Mouse (Mus musculus) kidney, embryonic 16.5 days (tissue): ENCODE data around the gene Gmeb1. TPM values are rescaled to one million over a fixed set of nuclear protein-coding genes. Genes with fewer than 3 reads are reported as not detected.
A peak's percentile ranks its signal among the peaks of the same experiment; 100 is the strongest.

Experiments used
- ATAC-seq: fragments of 200-750 bp; cut with Nextera tagmentation; 2 replicates; pipeline ENCODE4 v1.8.0; 2017; ENCODE audit warnings: moderate TSS enrichment; ENCODE audit not compliant: low FRiP score, low TSS enrichment
- H3K27ac ChIP-seq: fragments of 300-500 bp; sonication (generic); 2 replicates; pipeline ENCODE4 v1.5.1; 2014; ENCODE audit warnings: low read length
- H3K27me3 ChIP-seq: fragments of 300-500 bp; sonication (generic); 2 replicates; pipeline ENCODE4 v1.6.1; 2014; ENCODE audit warnings: low read length, control low read depth, mixed read lengths; ENCODE audit not compliant: insufficient read depth
- H3K36me3 ChIP-seq: fragments of 300-500 bp; sonication (generic); 2 replicates; pipeline ENCODE4 v1.6.1; 2014; ENCODE audit warnings: low read length, control low read depth, mixed read lengths; ENCODE audit not compliant: insufficient read depth
- H3K4me1 ChIP-seq: fragments of 300-500 bp; sonication (generic); 2 replicates; pipeline ENCODE4 v1.6.1; 2014; ENCODE audit warnings: low read length, control low read depth, mixed read lengths; ENCODE audit not compliant: insufficient read depth
- H3K4me2 ChIP-seq: fragments of 300-500 bp; sonication (generic); replicated peaks from 2 replicates; pipeline ENCODE4 v1.6.1; 2014; ENCODE audit warnings: low read depth, low read length
- H3K4me3 ChIP-seq: fragments of 300-500 bp; sonication (generic); 2 replicates; pipeline ENCODE4 v1.5.1; 2014; ENCODE audit warnings: mild to moderate bottlenecking, low read length
- H3K9ac ChIP-seq: fragments of 300-500 bp; sonication (generic); replicated peaks from 2 replicates; pipeline ENCODE4 v1.6.1; 2014; ENCODE audit warnings: low read length
- H3K9me3 ChIP-seq: fragments of 300-500 bp; sonication (generic); 2 replicates; pipeline ENCODE4 v1.6.1; 2016; ENCODE audit warnings: low read length, control low read depth
- WGBS: fragments of 180-500 bp; shearing (Covaris S2); extraction: QIAGEN DNeasy Blood & Tissue Kit; methylation state at CpG from one replicate; pipeline ENCODE4 v1.1.7; 2014; 5-methylcytosine and 5-hydroxymethylcytosine counted together
- polyA plus RNA-seq: library from polyadenylated mRNA; unstranded; fragments of >200 nt; fragmentation: Nextera tagmentation; extraction: Ambion mirVana; gene quantifications from 2 replicates; pipeline ENCODE4 v1.2.1, GENCODE M21; 2015

Gene Gmeb1
- polyA plus RNA-seq, 1 experiment from 2014 or later: 39.3 TPM

DNA sequence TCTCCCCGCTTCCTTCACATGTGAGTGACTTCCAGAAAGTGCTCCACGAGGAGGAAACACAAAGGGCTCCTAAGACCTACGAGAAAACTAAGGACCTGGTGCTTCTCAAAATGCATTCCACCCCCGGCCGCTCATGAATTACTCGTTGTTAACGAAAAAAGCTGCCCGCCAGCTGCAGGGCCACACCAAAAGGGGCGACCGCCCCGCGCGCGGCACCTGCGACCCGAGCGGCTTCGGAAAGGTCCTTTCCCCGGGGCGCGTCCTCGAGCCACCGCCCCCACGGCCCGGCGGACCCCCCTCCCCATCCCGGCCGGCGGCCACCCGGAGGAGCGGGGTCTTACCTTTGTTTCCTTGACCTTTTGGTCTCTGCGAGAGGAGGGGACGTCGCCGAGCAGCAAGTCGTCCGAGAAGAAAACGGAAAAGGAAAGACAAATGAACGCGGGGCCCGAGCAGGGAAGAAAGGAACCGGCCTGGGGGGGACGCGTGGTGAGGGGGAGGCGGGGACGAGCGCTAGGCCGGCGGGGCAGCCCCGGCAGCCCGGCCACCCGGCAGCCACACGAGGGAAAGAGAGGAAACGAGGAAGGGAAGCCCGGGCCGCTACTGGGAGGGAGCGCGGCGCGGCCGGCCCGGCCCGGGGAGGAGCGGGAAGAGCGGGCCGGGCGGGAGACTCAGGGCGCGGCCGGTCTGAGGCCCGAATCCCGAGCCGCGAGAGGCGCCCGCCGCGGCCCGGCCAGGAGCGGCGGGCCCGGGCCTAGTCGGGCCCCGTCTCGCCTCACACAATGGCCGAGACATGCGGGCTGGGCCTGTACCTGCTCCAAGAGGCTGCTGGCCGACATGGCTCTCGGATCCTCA is 50.1 kb downstream of the Gmeb1 start:
- H3K4me2 ChIP-seq: peak overlapping the region; percentile 73
- under 1% methylated on average over 82 of the region's 89 CpGs for WGBS
- H3K27ac ChIP-seq: peak overlapping the region; percentile 95
- no peaks in the 10 kb centered on the region for H3K27me3 ChIP-seq
- peaks cover 17% of the 10 kb centered on the region for H3K36me3 ChIP-seq
- H3K4me3 ChIP-seq: peak overlapping the region; percentile 60
- peaks cover 20% of the 10 kb centered on the region for H3K4me1 ChIP-seq
- ATAC-seq: peak; percentile 81
- H3K9ac ChIP-seq: peak overlapping the region; percentile 99
- H3K9me3 ChIP-seq: no peaks in the 10 kb centered on the region

DNA sequence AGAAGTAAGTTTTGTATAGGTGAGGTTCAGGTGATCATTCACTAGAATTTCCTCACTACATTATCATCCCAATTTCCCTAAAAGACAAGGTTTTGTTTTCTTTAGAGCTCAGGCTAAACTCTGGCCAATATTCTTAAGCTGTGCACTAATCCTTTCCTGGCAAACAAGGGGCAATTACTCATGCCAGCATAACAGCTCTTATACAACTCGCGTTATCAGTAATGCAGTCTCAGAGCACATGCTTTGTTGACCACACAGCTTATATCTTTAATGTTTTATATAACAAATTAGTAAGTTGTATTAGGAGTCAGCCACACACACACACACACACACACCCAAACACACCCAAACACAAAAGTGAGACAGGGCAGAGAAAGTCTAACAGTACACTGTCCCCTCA is 51.1 kb downstream of the Gmeb1 start:
- Histone ChIP-seq H3K4me3 (peak overlapping the region; percentile 60), H3K9me3 (no peaks in the 10 kb centered on the region), H3K27ac (no peak overlapping the region), H3K27me3 (no peaks in the 10 kb centered on the region), H3K4me2 (peak overlapping the region; percentile 73), H3K36me3 (peaks cover 24% of the 10 kb centered on the region), H3K4me1 (peaks cover 20% of the 10 kb centered on the region), H3K9ac (peak overlapping the region; percentile 99)
- WGBS: 31% methylated on average over 2 of the region's 2 CpGs
- ATAC-seq: no peak

DNA sequence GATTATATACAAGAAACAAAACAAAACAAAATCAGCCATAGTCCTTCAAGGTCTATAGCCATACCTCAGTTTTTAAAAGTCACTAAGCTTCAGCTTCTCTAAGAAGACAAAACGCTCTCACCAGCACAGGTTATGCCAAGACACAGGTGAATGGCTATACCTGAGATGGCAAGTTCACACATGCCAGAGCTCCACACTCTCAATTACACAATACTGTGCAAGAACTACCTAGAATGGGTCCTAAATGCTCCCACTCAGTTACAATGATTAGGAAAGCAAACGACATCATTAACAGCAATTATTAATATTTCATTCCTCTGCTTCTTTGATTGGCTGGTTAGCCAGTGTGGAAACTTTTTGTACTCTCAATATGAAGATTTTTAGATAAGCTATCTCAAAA is 52.1 kb downstream of the Gmeb1 start:
- Histone ChIP-seq H3K4me1 (peaks cover 20% of the 10 kb centered on the region), H3K9ac (no peak overlapping the region), H3K4me2 (no peak overlapping the region), H3K27ac (no peak overlapping the region), H3K9me3 (no peaks in the 10 kb centered on the region), H3K27me3 (no peaks in the 10 kb centered on the region), H3K4me3 (no peak overlapping the region), H3K36me3 (peaks cover 29% of the 10 kb centered on the region)
- ATAC-seq: no peak
- 93% methylated on average over 2 of the region's 2 CpGs for WGBS

DNA sequence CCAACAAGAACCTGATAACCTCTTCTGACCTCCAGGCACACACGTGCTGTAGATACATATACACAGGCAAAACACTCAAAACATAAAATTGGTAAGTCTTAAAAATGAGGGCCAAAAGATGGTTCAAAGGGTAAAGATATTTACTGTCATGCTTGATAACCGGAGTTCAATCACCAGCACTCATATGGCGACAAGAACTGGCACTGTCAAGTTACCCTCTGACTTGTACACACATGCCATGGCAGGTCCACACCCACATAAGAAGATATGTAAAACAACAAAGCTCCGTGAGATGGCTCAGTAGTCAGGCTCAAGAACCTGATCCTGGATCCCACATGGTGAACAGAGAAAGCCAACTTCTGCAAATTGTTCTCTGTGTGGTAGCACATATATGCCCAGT is 54.1 kb downstream of the Gmeb1 start:
- H3K9ac ChIP-seq: no peak overlapping the region
- peaks cover 42% of the 10 kb centered on the region for H3K36me3 ChIP-seq
- H3K9me3 ChIP-seq: no peaks in the 10 kb centered on the region
- H3K4me1 ChIP-seq: peaks cover 15% of the 10 kb centered on the region
- no peak overlapping the region for H3K27ac ChIP-seq
- H3K4me3 ChIP-seq: no peak overlapping the region
- H3K4me2 ChIP-seq: no peak overlapping the region
- ATAC-seq: no peak
- 92% methylated on average over 4 of the region's 4 CpGs for WGBS
- H3K27me3 ChIP-seq: no peaks in the 10 kb centered on the region

GRCm38 (mm10) chr4:132198771-132199170 is 62.6 kb downstream of the Gmeb1 start:
- Histone ChIP-seq H3K4me2 (no peak overlapping the region), H3K9ac (no peak overlapping the region), H3K27ac (0 out of 2 replicates have a peak overlapping the region, but pooled peaks have one; percentile 3), H3K4me3 (no peak overlapping the region), H3K9me3 (no peaks in the 10 kb centered on the region), H3K27me3 (no peaks in the 10 kb centered on the region), H3K36me3 (peaks cover 17% of the 10 kb centered on the region), H3K4me1 (peaks cover 12% of the 10 kb centered on the region; the same call in 1 of the 2 replicates)
- no peak for ATAC-seq

GRCm38 (mm10) chr4:132198285-132198712 is 63.1 kb downstream of the Gmeb1 start:
- peaks cover 14% of the 10 kb centered on the region for H3K36me3 ChIP-seq
- ATAC-seq: no peak
- WGBS: 51% methylated on average over 4 of the region's 4 CpGs

DNA sequence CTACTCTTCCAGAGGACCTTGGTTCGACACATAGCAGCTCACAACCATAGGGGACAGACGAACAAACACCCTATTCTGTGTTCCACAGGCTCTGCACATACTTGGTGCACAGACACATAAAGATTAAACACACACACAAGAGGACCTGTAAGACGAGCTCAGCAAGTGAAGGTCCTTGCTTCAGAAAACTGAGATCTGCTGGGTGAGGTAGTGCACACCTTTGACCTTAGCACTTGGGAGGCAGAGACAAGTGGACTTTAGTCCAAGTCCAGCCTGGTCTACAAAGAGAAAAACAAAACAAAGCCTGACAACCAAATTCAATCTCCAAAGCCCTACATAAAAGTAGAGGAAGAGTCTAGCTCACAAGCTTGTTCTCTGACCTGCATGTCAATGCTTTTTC is 66.4 kb downstream of the Gmeb1 start:
- no peak for ATAC-seq
- Histone ChIP-seq H3K9ac (no peak overlapping the region), H3K27ac (0 out of 2 replicates have a peak overlapping the region, but pooled peaks have one; percentile 25), H3K4me2 (no peak overlapping the region), H3K4me3 (no peak overlapping the region), H3K27me3 (no peaks in the 10 kb centered on the region), H3K4me1 (peaks cover 12% of the 10 kb centered on the region; the same call in 1 of the 2 replicates), H3K36me3 (peaks cover 15% of the 10 kb centered on the region), H3K9me3 (no peaks in the 10 kb centered on the region)
- WGBS: 73% methylated on average over 3 of the region's 3 CpGs

More at GRCm38 (mm10) chr4:132198285-132198712, 63.1 kb downstream of the Gmeb1 start:
- no peak overlapping the region for H3K4me3 ChIP-seq
- H3K9ac ChIP-seq: no peak overlapping the region
- H3K4me1 ChIP-seq: peaks cover 12% of the 10 kb centered on the region; the same call in 1 of the 2 replicates
- 0 out of 2 replicates have a peak overlapping the region, but pooled peaks have one; percentile 3 for H3K27ac ChIP-seq
- H3K9me3 ChIP-seq: no peaks in the 10 kb centered on the region
- H3K4me2 ChIP-seq: no peak overlapping the region
- no peaks in the 10 kb centered on the region for H3K27me3 ChIP-seq

DNA sequence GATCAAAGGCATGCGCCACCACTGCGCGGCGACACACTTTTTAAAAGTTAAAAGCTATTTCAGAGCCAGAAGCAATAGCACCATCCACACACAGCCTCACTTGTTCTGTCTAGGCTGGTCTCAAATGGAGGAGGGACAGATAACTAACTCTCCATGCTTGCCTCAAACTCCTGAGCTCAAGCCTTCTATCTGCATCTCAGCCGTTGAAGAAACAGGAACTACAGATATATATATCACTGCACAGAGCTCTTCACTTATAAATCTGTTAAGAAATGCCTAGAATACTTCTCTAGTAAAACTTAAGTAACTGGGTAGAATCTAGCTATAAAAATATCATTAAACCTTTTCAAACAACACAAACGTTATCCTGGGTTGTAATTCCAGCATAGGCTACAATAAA is 67.0 kb downstream of the Gmeb1 start:
- no peak overlapping the region for H3K27ac ChIP-seq
- H3K4me1 ChIP-seq: peaks cover 12% of the 10 kb centered on the region; the same call in 1 of the 2 replicates
- H3K27me3 ChIP-seq: no peaks in the 10 kb centered on the region
- no peak overlapping the region for H3K9ac ChIP-seq
- 87% methylated on average over 6 of the region's 6 CpGs for WGBS
- peaks cover 12% of the 10 kb centered on the region for H3K36me3 ChIP-seq
- ATAC-seq: no peak
- no peak overlapping the region for H3K4me2 ChIP-seq
- no peaks in the 10 kb centered on the region for H3K9me3 ChIP-seq
- H3K4me3 ChIP-seq: no peak overlapping the region

GRCm38 (mm10) chr4:132187826-132188401 is 73.5 kb downstream of the Gmeb1 start:
- H3K9me3 ChIP-seq: no peaks in the 10 kb centered on the region
- no peak for ATAC-seq
- H3K27me3 ChIP-seq: no peaks in the 10 kb centered on the region
- H3K4me3 ChIP-seq: no peak overlapping the region
- no peak overlapping the region for H3K27ac ChIP-seq
- no peaks in the 10 kb centered on the region for H3K4me1 ChIP-seq
- no peak overlapping the region for H3K4me2 ChIP-seq
- no peak overlapping the region for H3K9ac ChIP-seq
- peaks cover 33% of the 10 kb centered on the region for H3K36me3 ChIP-seq
- 88% methylated on average over 2 of the region's 2 CpGs for WGBS

DNA sequence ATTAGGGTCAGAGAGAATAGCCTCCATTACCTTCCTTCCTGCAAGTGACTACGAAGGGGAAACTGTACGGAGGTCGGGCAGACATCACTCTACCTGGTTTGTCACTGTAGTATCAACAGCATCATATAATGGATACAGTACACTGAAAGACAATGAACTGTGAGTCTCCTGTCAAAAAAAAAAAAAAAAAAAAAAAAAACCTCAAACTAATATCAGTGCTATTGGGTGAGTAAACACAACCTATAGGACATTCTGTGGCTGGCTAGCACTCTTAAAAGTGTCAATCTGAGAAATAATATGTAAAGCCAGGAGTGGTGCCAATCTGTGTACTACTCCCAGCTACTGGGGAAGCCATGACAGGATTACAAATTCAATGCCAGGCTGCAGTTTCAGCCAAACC is 78.2 kb downstream of the Gmeb1 start:
- no peaks in the 10 kb centered on the region for H3K9me3 ChIP-seq
- no peak for ATAC-seq
- no peak overlapping the region for H3K4me3 ChIP-seq
- H3K27ac ChIP-seq: no peak overlapping the region
- no peak overlapping the region for H3K9ac ChIP-seq
- peaks cover 8% of the 10 kb centered on the region for H3K4me1 ChIP-seq
- H3K27me3 ChIP-seq: no peaks in the 10 kb centered on the region
- no peak overlapping the region for H3K4me2 ChIP-seq
- 92% methylated on average over 3 of the region's 3 CpGs for WGBS
- peaks cover 24% of the 10 kb centered on the region for H3K36me3 ChIP-seq
